ENCODE assay signal across 8 mouse cellular contexts in genomic region chr10:93897043-93897646, GRCm38 (mm10). TPM values are rescaled to one million over a fixed set of nuclear protein-coding genes. Genes with fewer than 3 reads are reported as not detected.
DNase-seq lines count a peak whose midpoint lies in the region; ATAC-seq and TF ChIP-seq lines count a peak whose summit lies in the region.

TSS of gene Metap2 (minus strand) at chr10:93897093.

- no peak within 1 kb of the TSS for H3K9ac ChIP-seq in heart, embryonic 12.5 days

- no peak for TF ChIP-seq POLR2A in lung, adult 2 months (IDR thresholded peaks at IDR 0.05; ENCODE audit: borderline replicate concordance, extremely low read depth, low read depth, low read length)

- DNase-seq in lung, adult 2 months = no peak
- no peak for DNase-seq in lung, postnatal 25 days (ENCODE audit: low spot score)
- DNase-seq in embryonic facial prominence, embryonic 10.5 days (ENCODE audit: low spot score) = no peak
- DNase-seq in left cerebral cortex, postnatal 10 days (ENCODE audit: extremely low spot score in 1 of 2, low spot score in 2 of 2) = no peak
- no peak for DNase-seq in ovary, postnatal 10 days (ENCODE audit: low spot score)
- no peak for DNase-seq in frontal cortex, postnatal 10 days (ENCODE audit: low spot score in 2 of 2)

- intact Hi-C loops in left cerebral cortex, postnatal 10 days (cut with DNase I) = no loop called here

- no peak within 1 kb of the TSS for H3K4me2 ChIP-seq in heart, embryonic 12.5 days

- no peak within 1 kb of the TSS for H3K27ac ChIP-seq in embryonic facial prominence, embryonic 10.5 days (replicated peaks)
- H3K27ac ChIP-seq in heart, embryonic 12.5 days (ENCODE audit: poor library complexity, severe bottlenecking) = no peak within 1 kb of the TSS

- no peak for ATAC-seq in heart, embryonic 12.5 days (ENCODE audit: insufficient number of reproducible peaks, low FRiP score)
- ATAC-seq in monocyte, adult 5-6 weeks (replicated peaks; ENCODE audit: insufficient number of reproducible peaks, low FRiP score, low TSS enrichment, poor library complexity, severe bottlenecking) = no peak

- TF ChIP-seq CTCF in lung, adult 2 months (IDR thresholded peaks at IDR 0.05; ENCODE audit: insufficient read depth, low read length) = no peak

- 66% methylated on average over 7 of the region's 7 CpGs for WGBS in lung, adult 2 months
- 67% methylated on average over 7 of the region's 7 CpGs for WGBS in embryonic facial prominence, embryonic 10.5 days
- 63% methylated on average over 7 of the region's 7 CpGs for WGBS in heart, embryonic 12.5 days

- H3K27me3 ChIP-seq in embryonic facial prominence, embryonic 10.5 days (replicated peaks; ENCODE audit: low read depth, poor library complexity, severe bottlenecking) = no peaks in the 10 kb centered on the region
- H3K27me3 ChIP-seq in heart, embryonic 12.5 days (replicated peaks) = no peaks in the 10 kb centered on the region

- H3K9me3 ChIP-seq in embryonic facial prominence, embryonic 10.5 days = no peaks in the 10 kb centered on the region
- no peaks in the 10 kb centered on the region for H3K9me3 ChIP-seq in heart, embryonic 12.5 days (replicated peaks)

- H3K36me3 ChIP-seq in embryonic facial prominence, embryonic 10.5 days (replicated peaks) = no peaks in the 10 kb centered on the region
- no peaks in the 10 kb centered on the region for H3K36me3 ChIP-seq in heart, embryonic 12.5 days

- H3K4me3 ChIP-seq in lung, adult 2 months (replicated peaks; ENCODE audit: extremely low read depth, low read depth, low read length) = no peak within 1 kb of the TSS
- H3K4me3 ChIP-seq in embryonic facial prominence, embryonic 10.5 days = no peak within 1 kb of the TSS
- H3K4me3 ChIP-seq in heart, embryonic 12.5 days = no peak within 1 kb of the TSS

- H3K4me1 ChIP-seq in lung, adult 2 months (ENCODE audit: control insufficient read depth, insufficient read depth, low read length) = no peaks in the 10 kb centered on the region
- H3K4me1 ChIP-seq in embryonic facial prominence, embryonic 10.5 days = no peaks in the 10 kb centered on the region
- no peaks in the 10 kb centered on the region for H3K4me1 ChIP-seq in heart, embryonic 12.5 days (replicated peaks)

RNA-seq across cellular contexts. Expression of gene Metap2, which starts in this region (rescaled TPM):
- polyA plus RNA-seq in lung, adult 2 months (2012; rRNA removed) = 32.1 and 42.0 TPM in 2 replicates
- 243 and 251 TPM in 2 replicates for polyA plus RNA-seq in embryonic facial prominence, embryonic 10.5 days (2016; fragmentation: Nextera tagmentation; extraction: Ambion mirVana)
- 182 and 186 TPM in 2 replicates for polyA plus RNA-seq in heart, embryonic 12.5 days (2016; fragmentation: Nextera tagmentation; extraction: Ambion mirVana)
- 100 to 1,000 TPM; 132 TPM for total RNA-seq in left cerebral cortex, postnatal 10 days (2021)
- 120 to 140 TPM (median 133 TPM) in 3 replicates for total RNA-seq in monocyte, adult 5-6 weeks (2017)
